In the genomic region with DNA sequence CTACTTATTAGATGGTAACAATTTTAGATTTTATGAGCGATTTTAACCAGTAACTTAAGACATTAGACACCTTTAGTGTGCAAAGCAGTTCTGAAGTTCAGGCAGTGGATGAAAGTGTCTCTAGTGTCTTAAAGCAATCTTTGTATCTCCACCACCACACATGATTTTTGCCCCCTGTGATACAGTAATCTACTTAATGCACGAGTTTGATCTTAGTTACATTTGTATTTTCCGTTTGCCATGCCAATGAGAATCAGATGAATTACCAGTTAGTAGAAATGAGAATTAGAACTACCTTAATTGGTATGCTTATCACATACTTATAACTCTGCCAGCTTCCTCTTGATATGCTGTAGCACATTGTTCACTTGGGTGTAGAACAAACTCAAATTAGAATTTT, we compare ENCODE assay signal across 10 mouse cellular contexts.
A peak's percentile ranks its signal among the peaks of the same experiment; 100 is the strongest.
DNase-seq lines count a peak whose midpoint lies in the region; ATAC-seq and TF ChIP-seq lines count a peak whose summit lies in the region.
"Had no signal": no experiment of that assay in that cellular context is flagged by ENCODE, and none has a peak within 500 bp of the region (broad histone marks: within the 10 kb centered on the region; RNA-seq: fewer than 3 reads in every experiment).

No protein-coding gene starts in this region.

- peaks cover 4% of the 10 kb centered on the region for H3K4me1 ChIP-seq in kidney, embryonic 15.5 days
- H3K4me1 ChIP-seq in cortical plate, adult 2 months (ENCODE audit: control insufficient read depth, insufficient read depth, low read length), result no peaks in the 10 kb centered on the region
- peaks cover 20% of the 10 kb centered on the region; the same call in 1 of the 2 replicates for H3K4me1 ChIP-seq in forebrain, embryonic 14.5 days (ENCODE audit: control insufficient read depth, insufficient read depth, low read length)
- H3K4me1 ChIP-seq in midbrain, embryonic 15.5 days, result peaks cover 17% of the 10 kb centered on the region
- H3K4me1 ChIP-seq: liver, embryonic 12.5 days had no signal

- no peak for DNase-seq in kidney, postnatal 10 days
- peak; percentile 76 for DNase-seq in forebrain, embryonic 14.5 days (ENCODE audit: low spot score)
- DNase-seq in yolk sac, embryonic 10.5 days (ENCODE audit: low spot score), result no peak
- DNase-seq in spleen, postnatal 10 days (ENCODE audit: low spot score in 2 of 2), result no peak
- DNase-seq: adrenal gland, postnatal 36 days; cerebellum, postnatal 36 days had no signal

- no peak for TF ChIP-seq POLR2A in cortical plate, adult 2 months (IDR thresholded peaks at IDR 0.05; ENCODE audit: extremely low read depth, insufficient read depth, low read length)

- peak overlapping the region; percentile 31; the same call in 1 of the 2 replicates for H3K4me2 ChIP-seq in kidney, embryonic 15.5 days
- H3K4me2 ChIP-seq in forebrain, embryonic 14.5 days (ENCODE audit: low read length), result peak overlapping the region; percentile 43
- H3K4me2 ChIP-seq in midbrain, embryonic 15.5 days, result peak overlapping the region; percentile 32
- H3K4me2 ChIP-seq: liver, embryonic 12.5 days had no signal

- 61% methylated on average over 3 of the region's 3 CpGs for WGBS in kidney, embryonic 15.5 days
- 28% methylated on average over 3 of the region's 3 CpGs for WGBS in forebrain, embryonic 14.5 days
- WGBS in midbrain, embryonic 15.5 days, result 48% methylated on average over 3 of the region's 3 CpGs

- TF ChIP-seq CTCF in cortical plate, adult 2 months (IDR thresholded peaks at IDR 0.05; ENCODE audit: extremely low read depth, insufficient read depth, low read length), result no peak

- no peaks in the 10 kb centered on the region for H3K27me3 ChIP-seq in kidney, embryonic 15.5 days
- H3K27me3 ChIP-seq in forebrain, embryonic 14.5 days (replicated peaks; ENCODE audit: control insufficient read depth, insufficient read depth, low read length), result no peaks in the 10 kb centered on the region
- no peaks in the 10 kb centered on the region for H3K27me3 ChIP-seq in midbrain, embryonic 15.5 days (replicated peaks)
- H3K27me3 ChIP-seq: liver, embryonic 12.5 days had no signal

- no peak overlapping the region; the same call in 1 of the 2 replicates for H3K4me3 ChIP-seq in kidney, embryonic 15.5 days (replicated peaks)
- H3K4me3 ChIP-seq in cortical plate, adult 2 months (ENCODE audit: insufficient read depth, low read length), result peak overlapping the region; percentile 18; the same call in 1 of the 2 replicates
- peak overlapping the region; percentile 40 for H3K4me3 ChIP-seq in forebrain, embryonic 14.5 days (ENCODE audit: low read depth, low read length)
- H3K4me3 ChIP-seq in midbrain, embryonic 15.5 days, result peak overlapping the region; percentile 29
- H3K4me3 ChIP-seq: liver, embryonic 12.5 days had no signal

- no peak overlapping the region for H3K27ac ChIP-seq in kidney, embryonic 15.5 days
- no peak overlapping the region for H3K27ac ChIP-seq in cortical plate, adult 2 months (ENCODE audit: insufficient read depth, low read length)
- H3K27ac ChIP-seq in forebrain, embryonic 14.5 days (ENCODE audit: low read depth, low read length), result no peak overlapping the region
- H3K27ac ChIP-seq in midbrain, embryonic 15.5 days, result peak overlapping the region; percentile 45; the same call in 1 of the 2 replicates
- H3K27ac ChIP-seq: liver, embryonic 12.5 days had no signal

- H3K36me3 ChIP-seq in kidney, embryonic 15.5 days, result 0 out of 2 replicates have a peak, but pooled peaks cover 4% of the 10 kb centered on the region
- peaks cover 2% of the 10 kb centered on the region; the same call in 1 of the 2 replicates for H3K36me3 ChIP-seq in forebrain, embryonic 14.5 days (ENCODE audit: control insufficient read depth, insufficient read depth, low read length)
- H3K36me3 ChIP-seq in midbrain, embryonic 15.5 days (replicated peaks), result no peaks in the 10 kb centered on the region
- H3K36me3 ChIP-seq: liver, embryonic 12.5 days had no signal

- no peaks in the 10 kb centered on the region for H3K9me3 ChIP-seq in kidney, embryonic 15.5 days (replicated peaks)
- H3K9me3 ChIP-seq in forebrain, embryonic 14.5 days (replicated peaks; ENCODE audit: control insufficient read depth, low read length), result no peaks in the 10 kb centered on the region
- no peaks in the 10 kb centered on the region for H3K9me3 ChIP-seq in midbrain, embryonic 15.5 days
- H3K9me3 ChIP-seq: liver, embryonic 12.5 days had no signal

- no peak for ATAC-seq in kidney, embryonic 15.5 days (replicated peaks; ENCODE audit: low FRiP score)
- ATAC-seq in forebrain, embryonic 14.5 days, result no peak
- ATAC-seq in midbrain, embryonic 15.5 days (replicated peaks), result no peak
- ATAC-seq: liver, embryonic 12.5 days had no signal

- no peak overlapping the region for H3K9ac ChIP-seq in kidney, embryonic 15.5 days
- H3K9ac ChIP-seq in forebrain, embryonic 14.5 days (ENCODE audit: low read length), result peak overlapping the region; percentile 51
- H3K9ac ChIP-seq in midbrain, embryonic 15.5 days, result 0 out of 2 replicates have a peak overlapping the region, but pooled peaks have one; percentile 17
- H3K9ac ChIP-seq: liver, embryonic 12.5 days had no signal
